Mouse (Mus musculus) heart, postnatal 0 days (tissue): Measurements from ENCODE around the gene Dennd1a. TPM values are rescaled to one million over a fixed set of nuclear protein-coding genes. Genes with fewer than 3 reads are reported as not detected.

Source experiments
- ATAC-seq: fragments of 200-750 bp; cut with Nextera tagmentation; 2 replicates; pipeline ENCODE4 v1.8.0; 2017; ENCODE audit warnings: low read depth, moderate number of reproducible peaks, moderate library complexity; ENCODE audit not compliant: insufficient read depth
- DNase-seq: peaks from one replicate; pipeline ENCODE4 v3.0.0-alpha.2; 2016; ENCODE audit warnings: low spot score
- H3K27ac ChIP-seq: fragments of 300-500 bp; sonication (generic); 2 replicates; pipeline ENCODE4 v1.5.1; 2014; ENCODE audit warnings: low read depth, mild to moderate bottlenecking
- H3K27me3 ChIP-seq: fragments of 300-500 bp; sonication (generic); 2 replicates; pipeline ENCODE4 v1.6.1; 2014; ENCODE audit warnings: low read length, mixed read lengths; ENCODE audit not compliant: control insufficient read depth, insufficient read depth
- H3K36me3 ChIP-seq: fragments of 300-500 bp; sonication (generic); replicated peaks from 2 replicates; pipeline ENCODE4 v1.6.1; 2014; ENCODE audit warnings: low read length, mixed read lengths; ENCODE audit not compliant: control insufficient read depth, insufficient read depth
- H3K4me1 ChIP-seq: fragments of 300-500 bp; sonication (generic); 2 replicates; pipeline ENCODE4 v1.6.1; 2014; ENCODE audit warnings: antibody characterized with exemption; ENCODE audit not compliant: control insufficient read depth, insufficient read depth
- H3K4me2 ChIP-seq: fragments of 300-500 bp; sonication (generic); 2 replicates; pipeline ENCODE4 v1.6.1; 2014; ENCODE audit warnings: low read depth, mild to moderate bottlenecking, low read length, moderate library complexity
- H3K4me3 ChIP-seq: fragments of 300-500 bp; sonication (generic); 2 replicates; pipeline ENCODE4 v1.5.1; 2014; ENCODE audit warnings: low read depth, low read length
- H3K9ac ChIP-seq: fragments of 300-500 bp; sonication (generic); replicated peaks from 2 replicates; pipeline ENCODE4 v1.6.1; 2014; ENCODE audit warnings: low read depth, low read length, mixed read lengths
- H3K9me3 ChIP-seq: fragments of 300-500 bp; sonication (generic); replicated peaks from 2 replicates; pipeline ENCODE4 v1.6.1; 2016; ENCODE audit warnings: low read length; ENCODE audit not compliant: control insufficient read depth
- CTCF ChIP-seq: IDR thresholded peaks from 2 replicates; pipeline ENCODE4 v1.5.1; 2016; ENCODE audit warnings: antibody characterized with exemption, control low read depth, low read depth
- EP300 ChIP-seq: IDR thresholded peaks from 2 replicates; pipeline ENCODE4 v1.6.1; 2016; ENCODE audit warnings: antibody characterized with exemption, low read depth
- WGBS: fragments of 180-500 bp; shearing (Covaris S2); extraction: QIAGEN DNeasy Blood & Tissue Kit; methylation state at CpG from one replicate; pipeline ENCODE4 v1.1.7; 2014; 5-methylcytosine and 5-hydroxymethylcytosine counted together
- polyA plus RNA-seq: library from polyadenylated mRNA; unstranded; fragments of >200 nt; fragmentation: Nextera tagmentation; extraction: Ambion mirVana; gene quantifications from 2 replicates; pipeline ENCODE4 v1.2.1, GENCODE M21; 2015
- total RNA-seq: library from RNA; depleted of rRNA; stranded (reverse); fragments of >200 nt; gene quantifications from 2 replicates; pipeline ENCODE4 v1.2.3, GENCODE M21; 2014; ENCODE audit warnings: low replicate concordance

Dennd1a gene
- total and polyA plus RNA-seq, 2 experiments from 2014 or later, result 5.7 to 15.8 TPM

- TF ChIP-seq CTCF (no peak), EP300 (no peak)
- WGBS, result 100% methylated on average over 1 of the region's 1 CpGs
These were observed 354.9 kb downstream of the Dennd1a start for GRCm38 (mm10) chr2:37932240-37932639.

GRCm38 (mm10) chr2:37931018-37931930, 355.9 kb downstream of the Dennd1a start:
- Histone ChIP-seq H3K9me3 (no peaks in the 10 kb centered on the region), H3K36me3 (peaks cover 8% of the 10 kb centered on the region), H3K9ac (no peak overlapping the region), H3K4me3 (no peak overlapping the region), H3K4me2 (no peak overlapping the region), H3K4me1 (no peaks in the 10 kb centered on the region), H3K27ac (no peak overlapping the region), H3K27me3 (no peaks in the 10 kb centered on the region)
- TF ChIP-seq CTCF, result no peak
- TF ChIP-seq EP300, result no peak
- DNase-seq (no peak), ATAC-seq (no peak)
- 77% methylated on average over 5 of the region's 5 CpGs for WGBS

More at GRCm38 (mm10) chr2:37932240-37932639, 354.9 kb downstream of the Dennd1a start:
- Histone ChIP-seq H3K27ac (no peak overlapping the region), H3K27me3 (no peaks in the 10 kb centered on the region), H3K4me2 (no peak overlapping the region), H3K4me3 (no peak overlapping the region), H3K9me3 (no peaks in the 10 kb centered on the region), H3K36me3 (peaks cover 8% of the 10 kb centered on the region), H3K9ac (no peak overlapping the region), H3K4me1 (no peaks in the 10 kb centered on the region)
- ATAC-seq (no peak), DNase-seq (no peak)

- 69% methylated on average over 5 of the region's 5 CpGs for WGBS
- Histone ChIP-seq H3K36me3 (no peaks in the 10 kb centered on the region), H3K9me3 (no peaks in the 10 kb centered on the region), H3K9ac (no peak overlapping the region), H3K27me3 (no peaks in the 10 kb centered on the region), H3K4me3 (no peak overlapping the region), H3K4me1 (no peaks in the 10 kb centered on the region), H3K27ac (no peak overlapping the region), H3K4me2 (no peak overlapping the region)
- ATAC-seq, result no peak
- DNase-seq, result no peak
- no peak for TF ChIP-seq EP300
- TF ChIP-seq CTCF, result no peak
These were observed 361.1 kb downstream of the Dennd1a start for GRCm38 (mm10) chr2:37926133-37926503.

- H3K4me2 ChIP-seq, result no peak overlapping the region
- 36% methylated on average over 6 of the region's 6 CpGs for WGBS
- H3K36me3 ChIP-seq, result no peaks in the 10 kb centered on the region
- H3K9me3 ChIP-seq, result no peaks in the 10 kb centered on the region
- ATAC-seq (no peak), DNase-seq (peak; percentile 52)
- H3K4me3 ChIP-seq, result no peak overlapping the region
- no peak overlapping the region for H3K27ac ChIP-seq
- H3K4me1 ChIP-seq, result no peaks in the 10 kb centered on the region
- no peak overlapping the region for H3K9ac ChIP-seq
- H3K27me3 ChIP-seq, result no peaks in the 10 kb centered on the region
- no peak for TF ChIP-seq EP300
- peak; percentile 84 for TF ChIP-seq CTCF
These were observed 361.6 kb downstream of the Dennd1a start for GRCm38 (mm10) chr2:37925413-37926132.

- Histone ChIP-seq H3K9ac (no peak overlapping the region), H3K9me3 (no peaks in the 10 kb centered on the region), H3K27me3 (no peaks in the 10 kb centered on the region), H3K27ac (no peak overlapping the region), H3K36me3 (no peaks in the 10 kb centered on the region), H3K4me2 (no peak overlapping the region), H3K4me3 (no peak overlapping the region), H3K4me1 (0 out of 2 replicates have a peak, but pooled peaks cover 7% of the 10 kb centered on the region)
- DNase-seq, result no peak
- ATAC-seq, result no peak
- TF ChIP-seq CTCF (no peak), EP300 (no peak)
- WGBS, result 93% methylated on average over 5 of the region's 5 CpGs
These were observed 378.3 kb downstream of the Dennd1a start for GRCm38 (mm10) chr2:37908721-37909506.
